Mouse (Mus musculus) megakaryocyte progenitor cell, adult 5-6 weeks (primary cell): ENCODE measurements around the gene Akr1c21. TPM values are rescaled to one million over a fixed set of nuclear protein-coding genes. Genes with fewer than 3 reads are reported as not detected.
"Not testable (repeated sequence)": the region's sequence is repeated elsewhere in the genome, so short reads cannot be mapped to it uniquely, and the experiment has no call there.

Experiments used
- ATAC-seq: replicated peaks from 2 replicates; pipeline ENCODE4 v1.8.0; 2016; ENCODE audit warnings: mild to moderate bottlenecking, moderate TSS enrichment, inconsistent platforms; ENCODE audit not compliant: poor library complexity
- total RNA-seq, 2 experiments: library from RNA; stranded (forward) in 1 of 2; stranded (reverse) in 1 of 2; fragments of 157-497, 149-512 nt in 1 of 2; fragments of 200-1000 nt in 1 of 2; gene quantifications; 2 replicates each; pipeline versions ENCODE4 v1.2.3 to v1.2.4; 2015 to 2017

Gene Akr1c21
- total RNA-seq (2015): not detected in 2 replicates
- not detected in 2 replicates for total RNA-seq (2017)

DNA sequence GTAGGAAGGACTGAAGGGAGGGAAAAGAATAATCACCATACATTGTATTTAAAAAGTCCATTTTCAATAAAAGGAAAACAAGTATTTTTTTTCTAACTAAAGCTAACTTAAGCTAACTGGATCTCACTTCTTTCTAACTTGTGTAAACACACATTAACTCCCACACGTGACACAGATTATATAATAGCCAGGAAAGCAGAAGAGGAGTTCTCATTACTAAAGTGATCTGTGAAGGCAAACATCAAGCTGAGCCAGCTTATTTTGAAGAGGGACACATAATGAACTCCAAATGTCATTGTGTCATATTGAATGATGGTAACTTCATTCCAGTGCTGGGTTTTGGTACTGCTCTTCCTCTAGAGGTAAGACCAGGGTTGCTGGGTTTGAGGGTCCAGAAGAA lies at the start of gene Akr1c21:
Gene Akr1c21, plus strand, starts transcription at position 205 of the 400 bp plus-strand sequence.
- ATAC-seq: no peak

DNA sequence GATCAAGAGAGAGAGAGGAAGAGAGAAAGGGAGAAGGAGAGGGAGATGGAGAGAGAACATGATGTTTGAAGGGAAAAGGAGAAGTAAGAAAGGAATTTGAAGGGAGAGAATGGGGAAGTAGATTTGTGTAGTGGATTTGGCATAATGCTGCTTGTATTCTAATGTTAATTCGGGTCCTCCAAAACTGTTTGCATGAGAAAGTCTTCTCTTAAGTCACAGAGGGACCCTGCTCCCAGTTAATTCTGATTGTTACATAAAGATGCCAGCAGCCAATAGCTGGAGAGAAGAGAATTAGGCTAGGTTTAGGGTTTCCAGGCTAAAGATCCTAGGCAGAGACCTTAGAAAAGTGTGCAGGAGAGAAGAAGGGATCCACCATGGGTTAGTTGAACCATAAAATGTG lies 14.7 kb upstream of the Akr1c21 start:
- ATAC-seq: no peak

DNA sequence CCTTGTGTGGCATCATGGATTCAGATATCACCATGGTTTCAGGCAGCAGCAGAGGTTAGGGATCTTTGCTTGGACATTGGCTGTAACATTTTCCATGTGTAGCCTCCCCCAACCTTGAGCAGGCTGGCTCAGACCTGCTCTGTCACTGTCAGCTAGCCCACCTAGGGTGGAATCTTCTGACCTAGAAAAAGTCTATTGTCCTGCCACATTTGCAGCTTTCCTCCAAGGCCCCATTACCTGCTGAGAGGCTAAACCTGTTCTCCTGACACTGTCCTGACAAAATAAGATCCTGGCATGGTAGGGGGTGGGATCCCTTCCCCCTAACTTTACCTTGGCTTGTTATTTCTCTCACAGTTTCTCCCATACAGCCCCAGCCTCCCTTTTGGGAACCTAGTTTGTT lies 13.4 kb upstream of the Akr1c21 start:
- no peak for ATAC-seq

DNA sequence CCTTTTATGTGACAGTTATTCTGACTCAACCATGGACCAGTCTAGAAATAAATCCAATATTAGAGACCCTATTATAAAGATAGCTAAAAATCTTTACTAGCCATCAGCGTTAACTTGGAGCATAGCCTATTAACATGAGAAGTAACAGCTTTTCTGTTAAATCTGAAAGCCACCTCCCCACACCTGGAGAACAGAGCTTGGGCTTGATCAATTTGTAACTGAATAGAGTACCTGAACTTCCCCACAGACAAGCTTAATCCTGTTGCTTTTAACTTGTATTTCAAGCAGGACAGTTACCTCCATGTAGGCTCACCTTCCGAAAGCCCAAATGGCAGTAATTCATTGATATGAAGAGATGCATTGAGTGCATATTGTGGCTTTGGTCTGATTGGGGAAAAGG lies 7.9 kb upstream of the Akr1c21 start:
- no peak for ATAC-seq

DNA sequence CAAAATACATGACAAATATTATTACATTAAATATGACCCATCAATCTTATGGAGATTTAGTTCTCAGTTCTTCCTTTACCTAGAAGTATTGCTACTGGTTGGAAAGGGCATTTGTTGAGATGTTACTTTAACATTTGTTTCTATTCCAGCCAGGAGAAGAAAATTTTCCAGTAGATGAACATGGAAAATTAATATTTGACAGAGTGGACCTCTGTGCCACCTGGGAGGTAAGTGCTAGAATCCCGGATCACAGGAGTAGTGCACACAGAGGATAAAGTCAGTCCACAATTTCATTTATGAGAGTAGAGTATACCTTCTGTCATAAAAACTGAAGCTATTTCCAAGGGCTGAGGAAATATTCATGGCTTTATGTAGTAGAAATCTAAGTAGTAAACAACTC lies 3.0 kb downstream of the Akr1c21 start:
- no peak for ATAC-seq

DNA sequence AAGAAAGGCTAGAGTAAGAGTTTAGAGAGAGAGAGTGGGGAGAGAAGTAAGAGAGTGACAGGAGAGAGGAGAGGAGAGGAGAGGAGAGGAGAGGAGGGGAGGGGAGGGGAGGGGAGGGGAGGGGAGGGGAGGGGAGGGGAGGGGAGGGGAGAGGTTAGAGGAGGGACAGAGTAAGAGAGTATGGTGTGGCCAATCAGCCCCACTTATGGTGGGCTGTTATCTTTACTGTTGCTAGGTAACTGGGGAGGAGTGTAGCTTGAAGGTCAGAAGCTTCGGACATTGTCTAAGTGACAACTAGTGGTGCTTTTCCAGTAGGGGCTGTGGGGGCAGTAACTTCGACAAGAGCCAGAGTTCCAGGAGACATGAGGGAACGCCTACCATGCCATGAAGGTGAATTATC lies 29.6 kb downstream of the Akr1c21 start:
- ATAC-seq: not testable (repeated sequence)

DNA sequence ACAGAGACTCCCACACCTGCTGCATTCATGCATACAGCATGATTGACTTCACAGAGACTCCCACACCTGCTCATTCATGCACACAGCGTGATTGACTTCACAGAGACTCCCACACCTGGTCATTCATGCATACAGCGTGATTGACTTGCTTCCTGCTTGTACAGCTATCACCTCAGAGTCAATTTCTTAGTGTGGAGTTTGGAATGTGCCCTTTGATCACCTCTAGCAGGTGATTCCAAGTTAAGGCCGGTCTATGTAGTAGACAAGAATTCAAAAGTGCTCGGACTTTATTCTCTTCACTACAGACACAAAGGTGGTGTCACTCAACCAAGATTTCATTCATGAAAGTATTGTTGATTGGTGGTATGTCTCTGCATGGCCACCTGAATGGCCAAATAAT lies 32.9 kb downstream of the Akr1c21 start:
- no peak for ATAC-seq

DNA sequence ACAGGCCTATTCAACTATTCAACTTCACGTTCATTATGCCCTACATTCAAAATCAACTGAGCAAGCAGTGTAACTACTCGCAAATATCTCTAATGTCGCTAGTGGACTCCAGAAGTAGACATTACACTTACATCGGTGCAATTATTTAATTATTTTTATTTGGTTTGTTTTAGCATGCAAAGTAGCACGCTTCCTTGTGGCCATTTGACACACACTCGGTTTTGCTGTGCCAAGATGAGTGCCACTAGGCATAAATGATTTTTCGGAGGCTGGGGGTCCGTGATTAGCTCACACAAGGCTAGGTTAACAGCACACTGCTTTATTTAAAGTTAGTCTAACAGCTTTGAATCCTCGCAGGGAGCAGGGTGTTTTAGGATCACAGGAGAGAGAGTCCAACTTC lies 34.7 kb downstream of the Akr1c21 start:
- ATAC-seq: peak; percentile 43

DNA sequence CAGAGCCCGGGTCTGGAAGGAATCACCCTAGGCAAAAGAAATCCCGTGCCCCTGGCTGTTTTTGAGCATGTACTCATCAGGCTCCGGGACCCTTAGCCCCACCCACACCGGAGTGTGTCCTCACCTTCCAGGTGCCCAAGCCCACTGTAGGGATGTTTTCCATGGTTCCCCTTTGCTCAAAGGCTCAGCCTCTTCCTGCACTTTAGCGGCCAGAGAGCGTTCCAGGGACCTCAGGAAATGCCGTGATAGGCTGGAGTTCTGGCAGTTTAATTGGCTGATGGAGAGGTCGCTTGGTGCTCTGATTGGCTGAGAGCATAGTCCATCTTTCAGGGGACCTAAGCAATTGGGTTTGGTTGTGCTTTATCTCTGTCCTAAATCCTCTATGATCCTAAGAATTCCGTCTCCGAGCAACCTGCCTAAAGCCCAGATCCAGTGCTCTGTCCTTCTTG lies 35.1 kb downstream of the Akr1c21 start, which contains the start of gene Akr1e1:
Gene Akr1e1, minus strand, starts transcription at position 214 of the 449 bp plus-strand sequence.
- ATAC-seq: peak; percentile 99

DNA sequence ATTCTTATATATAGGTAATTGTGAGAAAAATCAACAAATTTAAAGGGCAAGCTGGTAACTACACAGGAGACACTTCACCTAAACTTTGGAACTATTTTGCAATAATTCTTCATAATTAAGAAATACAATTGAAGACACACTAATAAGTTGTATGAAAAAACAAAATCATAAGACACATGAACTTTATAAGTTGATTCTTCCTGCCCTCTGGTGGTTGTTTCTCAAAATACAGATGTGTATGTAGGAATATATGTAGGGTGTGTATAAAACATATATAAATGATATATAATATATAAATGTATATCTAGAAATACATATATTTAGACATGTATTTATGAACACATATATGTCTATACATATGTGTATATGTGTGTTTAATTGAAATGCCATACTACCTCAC lies 37.0 kb downstream of the Akr1c21 start:
- 0 out of 2 replicates have a peak, but pooled peaks have one; percentile 24 for ATAC-seq

Other genes with a start within 250 kb of the Akr1c21 start
- not detected in 2 replicates for gene Akr1c6, start 139.8 kb upstream of the Akr1c21 start, total RNA-seq (2015)
- gene Akr1c6, start 139.8 kb upstream of the Akr1c21 start, total RNA-seq (2017): not detected in 2 replicates
- not detected in 2 replicates for gene Akr1c20, start 50.7 kb upstream of the Akr1c21 start, total RNA-seq (2015)
- not detected in 2 replicates for gene Akr1c20, start 50.7 kb upstream of the Akr1c21 start, total RNA-seq (2017)
- gene Akr1e1, start 35.1 kb downstream of the Akr1c21 start, total RNA-seq (2015): 23.1 and 34.2 TPM in 2 replicates
- gene Akr1e1, start 35.1 kb downstream of the Akr1c21 start, total RNA-seq (2017): 9.0 and 13.0 TPM in 2 replicates